Mouse (Mus musculus): ENCODE data around the gene C1galt1. TPM values are rescaled to one million over a fixed set of nuclear protein-coding genes. Genes with fewer than 3 reads are reported as not detected.

The C1galt1 gene
- polyA plus RNA-seq, 1 experiment, result not detected

- TF ChIP-seq CTCF (IDR thresholded peaks at IDR 0.05; ENCODE audit: insufficient read depth, low read depth, low read length) (no peak), POLR2A (IDR thresholded peaks at IDR 0.05; ENCODE audit: insufficient read depth, low read depth, low read length) (no peak)
- Histone ChIP-seq H3K27ac (ENCODE audit: insufficient read depth, low read depth, low read length) (peak overlapping the region; percentile 78; the same call in 1 of the 2 replicates), H3K4me3 (ENCODE audit: insufficient read depth, low read depth, low read length) (peak overlapping the region; percentile 100; the same call in 1 of the 2 replicates), H3K4me1 (ENCODE audit: control insufficient read depth, insufficient read depth, low read length) (peaks cover 9% of the 10 kb centered on the region)
- WGBS, result 50% methylated on average over 10 of the region's 10 CpGs
Measured at GRCm38 (mm10) chr6:7843726-7844411, 773 bp upstream of the C1galt1 start.

DNA sequence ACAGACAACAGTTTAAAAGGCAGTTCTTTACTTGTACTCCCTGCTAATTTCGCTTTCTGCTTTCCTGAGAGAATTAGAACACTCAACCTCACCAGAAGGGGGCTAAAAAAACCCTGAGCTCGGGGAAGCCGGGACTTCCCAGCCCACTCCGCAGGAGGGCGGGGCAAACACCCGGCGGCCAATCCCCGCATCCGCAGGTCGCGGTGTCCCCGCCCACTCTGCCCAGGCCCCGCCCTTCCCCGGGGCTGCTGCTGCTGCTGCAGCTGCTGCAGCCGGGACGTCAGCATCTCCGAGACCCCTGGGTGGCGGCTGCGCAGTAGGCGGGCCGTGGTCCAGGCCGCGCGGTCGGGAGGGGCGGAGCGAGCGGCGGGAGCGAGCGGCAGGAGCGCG, 235 bp upstream of the C1galt1 start:
- TF ChIP-seq POLR2A (IDR thresholded peaks at IDR 0.05; ENCODE audit: insufficient read depth, low read depth, low read length), result no peak
- TF ChIP-seq CTCF (IDR thresholded peaks at IDR 0.05; ENCODE audit: insufficient read depth, low read depth, low read length), result peak; percentile 22; the same call in 1 of the 2 replicates
- peak overlapping the region; percentile 100 for H3K4me3 ChIP-seq (ENCODE audit: insufficient read depth, low read depth, low read length)
- 1% methylated on average over 27 of the region's 33 CpGs for WGBS
- peaks cover 10% of the 10 kb centered on the region for H3K4me1 ChIP-seq (ENCODE audit: control insufficient read depth, insufficient read depth, low read length)
- peak overlapping the region; percentile 78; the same call in 1 of the 2 replicates for H3K27ac ChIP-seq (ENCODE audit: insufficient read depth, low read depth, low read length)

GRCm38 (mm10) chr6:7845680-7846017, 1.0 kb downstream of the C1galt1 start:
- H3K4me3 ChIP-seq (ENCODE audit: insufficient read depth, low read depth, low read length), result no peak overlapping the region
- no peak overlapping the region for H3K27ac ChIP-seq (ENCODE audit: insufficient read depth, low read depth, low read length)
- peaks cover 10% of the 10 kb centered on the region for H3K4me1 ChIP-seq (ENCODE audit: control insufficient read depth, insufficient read depth, low read length)
- TF ChIP-seq CTCF (IDR thresholded peaks at IDR 0.05; ENCODE audit: insufficient read depth, low read depth, low read length), result no peak
- no peak for TF ChIP-seq POLR2A (IDR thresholded peaks at IDR 0.05; ENCODE audit: insufficient read depth, low read depth, low read length)
- 15% methylated on average over 6 of the region's 6 CpGs for WGBS

GRCm38 (mm10) chr6:7846726-7847439, 2.2 kb downstream of the C1galt1 start:
- 57% methylated on average over 8 of the region's 8 CpGs for WGBS
- H3K4me1 ChIP-seq (ENCODE audit: control insufficient read depth, insufficient read depth, low read length), result peaks cover 10% of the 10 kb centered on the region
- TF ChIP-seq POLR2A (IDR thresholded peaks at IDR 0.05; ENCODE audit: insufficient read depth, low read depth, low read length) (no peak), CTCF (IDR thresholded peaks at IDR 0.05; ENCODE audit: insufficient read depth, low read depth, low read length) (no peak)
- H3K27ac ChIP-seq (ENCODE audit: insufficient read depth, low read depth, low read length), result peak overlapping the region; percentile 15; the same call in 1 of the 2 replicates
- H3K4me3 ChIP-seq (ENCODE audit: insufficient read depth, low read depth, low read length), result peak overlapping the region; percentile 31

- TF ChIP-seq CTCF (IDR thresholded peaks at IDR 0.05; ENCODE audit: insufficient read depth, low read depth, low read length), result no peak
- no peak for TF ChIP-seq POLR2A (IDR thresholded peaks at IDR 0.05; ENCODE audit: insufficient read depth, low read depth, low read length)
- Histone ChIP-seq H3K4me1 (ENCODE audit: control insufficient read depth, insufficient read depth, low read length) (peaks cover 10% of the 10 kb centered on the region), H3K27ac (ENCODE audit: insufficient read depth, low read depth, low read length) (no peak overlapping the region), H3K4me3 (ENCODE audit: insufficient read depth, low read depth, low read length) (no peak overlapping the region)
- 52% methylated on average over 6 of the region's 6 CpGs for WGBS
Measured at GRCm38 (mm10) chr6:7847890-7848508, 3.4 kb downstream of the C1galt1 start.

DNA sequence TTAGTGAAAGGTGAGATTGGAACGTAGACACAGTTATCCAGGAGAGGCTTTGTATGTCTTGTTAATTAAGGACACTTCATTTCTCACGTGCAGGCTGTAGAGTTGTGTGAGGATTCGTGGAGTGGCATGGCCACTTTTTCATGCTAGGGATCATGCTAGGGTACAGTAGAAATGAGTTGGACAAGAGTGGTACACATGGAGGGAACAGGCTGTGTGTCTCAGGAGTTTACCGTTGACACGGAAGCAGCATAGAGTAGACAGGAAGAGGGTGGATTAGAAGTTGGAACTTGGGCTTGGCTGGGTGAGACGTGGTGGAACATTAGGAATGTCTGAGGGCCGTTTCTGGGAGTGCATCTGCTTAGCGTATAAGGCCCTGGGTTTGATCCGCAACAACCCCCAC, 4.1 kb downstream of the C1galt1 start:
- 89% methylated on average over 9 of the region's 9 CpGs for WGBS
- no peak for TF ChIP-seq CTCF (IDR thresholded peaks at IDR 0.05; ENCODE audit: insufficient read depth, low read depth, low read length)
- no peak for TF ChIP-seq POLR2A (IDR thresholded peaks at IDR 0.05; ENCODE audit: insufficient read depth, low read depth, low read length)
- H3K27ac ChIP-seq (ENCODE audit: insufficient read depth, low read depth, low read length), result no peak overlapping the region
- peaks cover 12% of the 10 kb centered on the region for H3K4me1 ChIP-seq (ENCODE audit: control insufficient read depth, insufficient read depth, low read length)
- no peak overlapping the region for H3K4me3 ChIP-seq (ENCODE audit: insufficient read depth, low read depth, low read length)

GRCm38 (mm10) chr6:7851036-7851435, 6.4 kb downstream of the C1galt1 start:
- Histone ChIP-seq H3K27ac (ENCODE audit: insufficient read depth, low read depth, low read length) (no peak overlapping the region), H3K4me1 (ENCODE audit: control insufficient read depth, insufficient read depth, low read length) (peaks cover 13% of the 10 kb centered on the region), H3K4me3 (ENCODE audit: insufficient read depth, low read depth, low read length) (no peak overlapping the region)
- no peak for TF ChIP-seq POLR2A (IDR thresholded peaks at IDR 0.05; ENCODE audit: insufficient read depth, low read depth, low read length)
- no peak for TF ChIP-seq CTCF (IDR thresholded peaks at IDR 0.05; ENCODE audit: insufficient read depth, low read depth, low read length)
- WGBS, result 94% methylated on average over 2 of the region's 2 CpGs

GRCm38 (mm10) chr6:7852919-7853318, 8.3 kb downstream of the C1galt1 start:
- TF ChIP-seq POLR2A (IDR thresholded peaks at IDR 0.05; ENCODE audit: insufficient read depth, low read depth, low read length), result no peak
- TF ChIP-seq CTCF (IDR thresholded peaks at IDR 0.05; ENCODE audit: insufficient read depth, low read depth, low read length), result no peak
- WGBS, result 51% methylated on average over 1 of the region's 1 CpGs
- Histone ChIP-seq H3K4me3 (ENCODE audit: insufficient read depth, low read depth, low read length) (no peak overlapping the region), H3K27ac (ENCODE audit: insufficient read depth, low read depth, low read length) (no peak overlapping the region), H3K4me1 (ENCODE audit: control insufficient read depth, insufficient read depth, low read length) (peaks cover 8% of the 10 kb centered on the region)

DNA sequence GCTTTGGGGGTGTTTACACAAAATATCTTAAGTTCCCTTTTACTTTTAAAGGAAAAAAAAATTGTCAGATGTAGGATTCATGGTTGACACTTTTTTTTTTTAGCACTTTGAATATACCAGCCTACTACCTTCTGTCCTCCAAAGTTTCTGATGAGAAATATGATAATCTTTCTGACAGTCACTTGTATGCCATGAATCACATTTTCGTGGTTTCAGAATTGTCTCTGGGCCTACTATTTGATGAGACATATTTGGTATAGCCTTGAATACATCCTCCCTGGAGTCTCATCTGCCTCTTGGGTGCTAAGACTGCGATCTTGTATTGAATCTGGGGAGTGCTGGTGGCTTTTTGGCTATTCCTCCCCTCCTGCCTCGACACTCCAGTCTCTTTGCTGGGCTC, 8.8 kb downstream of the C1galt1 start:
- 83% methylated on average over 3 of the region's 3 CpGs for WGBS
- H3K27ac ChIP-seq (ENCODE audit: insufficient read depth, low read depth, low read length), result no peak overlapping the region
- H3K4me1 ChIP-seq (ENCODE audit: control insufficient read depth, insufficient read depth, low read length), result peaks cover 5% of the 10 kb centered on the region; the same call in 1 of the 2 replicates
- TF ChIP-seq CTCF (IDR thresholded peaks at IDR 0.05; ENCODE audit: insufficient read depth, low read depth, low read length) (no peak), POLR2A (IDR thresholded peaks at IDR 0.05; ENCODE audit: insufficient read depth, low read depth, low read length) (no peak)
- H3K4me3 ChIP-seq (ENCODE audit: insufficient read depth, low read depth, low read length), result no peak overlapping the region
